Mouse (Mus musculus): ENCODE data around the gene Cab39l.
A peak's percentile ranks its signal among the peaks of the same experiment; 100 is the strongest.

- TF ChIP-seq CTCF (IDR thresholded peaks at IDR 0.05; ENCODE audit: low read depth, low read length) (peak; percentile 76), POLR2A (IDR thresholded peaks at IDR 0.05; ENCODE audit: borderline replicate concordance, low read depth, low read length) (no peak)
Measured at GRCm38 (mm10) chr14:59612920-59613625, 172.3 kb downstream of the Cab39l start.
